Mouse (Mus musculus) right cerebral cortex, adult 18-20 months (tissue): ENCODE measurements at regions not wholly inside any gene's neighbourhood (a gene's known extent, or its start where the extent isn't known, plus 50 kb on each side); places are given as distances from the start of the nearest gene placed in this dataset.

ENCODE experiments used
- DNase-seq: peaks from one replicate; pipeline ENCODE4 v3.0.0; 2022; ENCODE audit warnings: mixed read lengths

GRCm38 (mm10) chr10:44723845-44724244, 195.5 kb upstream of the Prdm1 start:
- no peak for DNase-seq

GRCm38 (mm10) chr10:44723321-44723720, 195.0 kb upstream of the Prdm1 start:
- DNase-seq: no peak

GRCm38 (mm10) chr10:44721670-44722069, 193.4 kb upstream of the Prdm1 start:
- no peak for DNase-seq

- DNase-seq: no peak
Observed at GRCm38 (mm10) chr10:44716612-44717011, 188.3 kb upstream of the Prdm1 start.

- no peak for DNase-seq
Observed at GRCm38 (mm10) chr10:44715902-44716301, 187.6 kb upstream of the Prdm1 start.

GRCm38 (mm10) chr10:44708830-44709229, 180.5 kb upstream of the Prdm1 start:
- no peak for DNase-seq

- no peak for DNase-seq
Observed at GRCm38 (mm10) chr10:44704143-44704542, 175.8 kb upstream of the Prdm1 start.

GRCm38 (mm10) chr10:44702108-44702507, 173.8 kb upstream of the Prdm1 start:
- no peak for DNase-seq

GRCm38 (mm10) chr10:44699988-44700537, 171.8 kb upstream of the Prdm1 start:
- DNase-seq: no peak

GRCm38 (mm10) chr10:44697966-44698365, 169.7 kb upstream of the Prdm1 start:
- no peak for DNase-seq

GRCm38 (mm10) chr10:44696973-44697372, 168.7 kb upstream of the Prdm1 start:
- no peak for DNase-seq

- DNase-seq: peak; percentile 44
Observed at GRCm38 (mm10) chr10:44691590-44692327, 163.5 kb upstream of the Prdm1 start.

GRCm38 (mm10) chr10:44688555-44688954, 160.3 kb upstream of the Prdm1 start:
- DNase-seq: no peak

- no peak for DNase-seq
Observed at GRCm38 (mm10) chr10:44686055-44686454, 157.8 kb upstream of the Prdm1 start.

- peak; percentile 45 for DNase-seq
Observed at GRCm38 (mm10) chr10:44685215-44685614, 156.9 kb upstream of the Prdm1 start.

GRCm38 (mm10) chr10:44676506-44676905, 148.2 kb upstream of the Prdm1 start:
- DNase-seq: no peak

- no peak for DNase-seq
Observed at GRCm38 (mm10) chr10:44665509-44666144, 137.3 kb upstream of the Prdm1 start.

GRCm38 (mm10) chr10:44659499-44659898, 131.2 kb upstream of the Prdm1 start:
- no peak for DNase-seq

- DNase-seq: no peak
Observed at GRCm38 (mm10) chr10:44653761-44654160, 125.5 kb upstream of the Prdm1 start.

GRCm38 (mm10) chr10:44647021-44647420, 118.7 kb upstream of the Prdm1 start:
- DNase-seq: no peak

GRCm38 (mm10) chr10:44646615-44647014, 118.3 kb upstream of the Prdm1 start:
- DNase-seq: no peak

GRCm38 (mm10) chr10:44641616-44642015, 113.3 kb upstream of the Prdm1 start:
- DNase-seq: no peak

- DNase-seq: no peak
Observed at GRCm38 (mm10) chr10:44640620-44641019, 112.3 kb upstream of the Prdm1 start.

- no peak for DNase-seq
Observed at GRCm38 (mm10) chr10:44638678-44639077, 110.4 kb upstream of the Prdm1 start.
